Mouse (Mus musculus): ENCODE results near the gene Slc22a7. TPM values are rescaled to one million over a fixed set of nuclear protein-coding genes. Genes with fewer than 3 reads are reported as not detected.
A peak's percentile ranks its signal among the peaks of the same experiment; 100 is the strongest.

Gene Slc22a7
- total RNA-seq, 4 experiments from 2014 or later, result not detected

DNA sequence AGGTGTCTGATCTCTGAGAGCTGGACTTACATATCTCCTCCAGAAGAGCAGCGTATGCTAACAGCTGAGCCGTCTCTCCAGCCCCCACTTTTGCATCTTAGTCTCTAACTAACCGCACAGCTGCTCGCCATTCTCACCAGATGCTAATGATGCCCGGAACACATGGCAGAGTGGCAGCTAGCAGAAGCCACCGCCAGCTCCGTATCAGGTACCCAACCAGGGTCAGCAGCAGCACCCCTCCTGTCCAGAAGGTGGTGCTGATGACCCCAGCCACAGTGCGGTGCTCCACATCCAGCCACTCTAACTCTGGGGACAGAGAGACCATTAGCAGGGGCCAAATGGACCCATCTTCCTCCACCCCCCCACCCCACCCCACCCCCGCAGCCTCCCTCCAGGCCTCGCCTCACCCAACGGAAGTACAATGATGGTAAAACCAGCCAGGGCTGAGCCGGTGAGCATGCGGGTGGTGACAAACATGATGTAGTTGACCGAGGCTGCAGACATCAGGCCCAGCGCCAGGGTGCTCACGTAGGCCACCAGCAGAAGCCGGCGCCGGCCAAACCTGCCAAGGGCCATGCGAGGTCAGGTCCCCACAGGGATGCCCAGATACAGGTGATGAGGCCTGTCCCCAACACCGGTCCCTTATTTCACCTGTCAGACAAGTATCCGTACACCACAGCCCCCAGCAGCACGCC, 1.4 kb downstream of the Slc22a7 start:
- no peak for DNase-seq (ENCODE audit: low spot score)

DNA sequence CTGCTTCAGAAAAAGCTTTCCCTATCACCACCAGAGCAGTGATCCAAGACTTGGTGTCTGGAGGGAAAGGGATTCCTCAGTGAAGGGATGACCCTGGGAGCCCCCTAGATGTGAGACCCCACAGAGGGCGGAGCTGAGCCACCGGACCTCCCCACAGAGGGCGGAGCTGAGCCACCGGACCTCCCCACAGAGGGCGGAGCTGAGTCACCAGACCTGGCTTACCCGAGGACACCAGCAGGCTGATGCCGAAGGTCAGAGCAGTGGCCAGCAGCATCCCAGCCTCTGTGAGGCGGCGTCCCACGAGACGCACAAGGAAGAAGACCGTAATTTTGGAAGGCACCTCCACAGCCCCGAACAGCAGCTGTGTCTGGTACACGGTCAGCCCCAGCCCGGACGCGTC, 4.6 kb downstream of the Slc22a7 start:
- no peak for DNase-seq (ENCODE audit: low spot score)

DNA sequence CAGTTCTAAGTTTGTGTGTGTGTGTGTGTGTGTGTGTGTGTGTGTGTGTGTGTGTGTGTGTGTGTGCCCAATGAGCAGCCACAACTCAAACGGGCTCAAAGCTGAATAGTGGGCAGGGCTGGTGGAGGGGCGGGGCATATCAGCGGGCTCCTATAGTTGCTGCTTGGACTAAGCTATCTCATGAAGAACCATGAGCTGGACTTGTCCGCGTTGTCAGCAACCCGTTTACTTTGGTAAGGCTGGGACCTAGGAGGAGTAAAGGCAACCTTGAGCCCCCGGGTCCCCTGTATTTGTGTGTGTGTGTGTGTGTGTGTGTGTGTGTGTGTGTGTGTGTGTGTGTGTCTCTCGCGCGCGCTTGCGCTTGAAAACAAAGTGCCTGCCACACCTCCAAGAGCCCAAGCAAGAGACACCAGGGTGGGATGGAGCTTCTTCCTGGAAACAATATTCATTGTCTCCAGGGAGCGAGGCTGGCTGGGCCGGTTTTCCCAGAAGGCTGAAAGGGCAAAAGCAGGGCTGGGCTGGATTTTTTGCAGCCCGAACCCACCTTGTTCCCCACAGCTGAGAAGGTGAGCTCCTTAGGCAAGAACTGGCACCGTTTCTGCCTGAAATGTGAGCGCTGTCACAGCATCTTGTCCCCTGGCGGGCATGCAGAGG, 9.4 kb downstream of the Slc22a7 start, which contains the start of gene Crip3:
TSS of gene Crip3 (plus strand) at position 166 of the 654 bp plus-strand sequence.
- DNase-seq (ENCODE audit: low spot score), result no peak

DNA sequence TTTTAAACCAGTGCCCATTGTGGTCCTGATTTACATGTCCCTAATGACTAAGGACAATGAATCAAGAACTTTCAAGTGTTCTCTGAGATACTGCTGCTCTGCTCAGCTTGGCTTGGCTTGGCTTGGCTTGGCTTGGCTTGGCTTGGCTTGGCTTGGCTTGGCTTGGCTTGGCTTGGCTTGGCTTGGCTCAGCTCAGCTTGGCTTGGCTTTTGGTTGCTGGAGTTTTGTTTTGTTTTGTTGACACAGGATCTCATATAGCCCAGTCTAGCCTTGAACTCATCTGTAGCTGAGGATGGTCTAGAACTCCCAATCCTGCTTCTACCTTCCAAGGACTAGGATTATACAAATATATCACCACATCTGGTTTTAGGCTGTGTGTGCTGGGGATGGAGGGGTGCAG, 11.8 kb downstream of the Slc22a7 start:
- DNase-seq (ENCODE audit: low spot score), result peak; percentile 22

DNA sequence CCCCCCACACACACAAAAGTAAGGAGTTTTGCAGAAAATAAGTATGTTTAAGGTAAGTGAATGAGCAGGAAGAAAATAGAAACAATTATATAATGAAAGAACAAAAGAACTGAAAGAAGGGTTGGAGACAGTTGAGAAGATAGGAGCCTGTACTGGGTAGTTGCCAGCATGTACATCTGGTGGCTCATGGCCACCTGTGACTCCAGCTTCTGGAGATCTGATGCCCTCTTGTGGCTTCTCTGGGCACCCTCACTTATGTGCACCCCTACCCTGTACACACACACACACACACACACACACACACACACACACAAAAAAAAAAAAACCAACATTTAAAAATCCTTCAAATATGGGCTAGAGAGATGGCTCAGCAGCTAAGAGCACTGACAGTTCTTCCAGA, 18.5 kb downstream of the Slc22a7 start:
- no peak for DNase-seq (ENCODE audit: low spot score)

DNA sequence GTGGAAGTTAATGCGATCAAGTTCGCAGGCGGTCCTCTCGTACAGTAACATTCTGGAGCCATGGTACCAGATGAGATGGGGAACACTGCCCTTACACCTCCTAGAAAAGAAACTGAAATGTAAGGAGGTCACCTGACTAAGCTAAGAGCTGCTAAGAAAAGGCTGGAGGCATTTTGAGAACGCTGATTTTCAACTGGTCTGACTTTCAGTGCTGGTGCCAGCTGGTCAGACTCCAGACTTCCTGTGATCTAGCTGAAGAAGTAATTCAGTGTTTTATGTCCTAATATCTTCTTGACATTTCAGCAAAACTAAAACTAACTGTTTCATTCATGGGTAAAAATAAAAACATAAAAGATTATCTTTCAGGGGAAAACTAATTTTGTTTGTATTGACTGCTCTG, 19.6 kb downstream of the Slc22a7 start:
- peak; percentile 22 for DNase-seq (ENCODE audit: low spot score)

DNA sequence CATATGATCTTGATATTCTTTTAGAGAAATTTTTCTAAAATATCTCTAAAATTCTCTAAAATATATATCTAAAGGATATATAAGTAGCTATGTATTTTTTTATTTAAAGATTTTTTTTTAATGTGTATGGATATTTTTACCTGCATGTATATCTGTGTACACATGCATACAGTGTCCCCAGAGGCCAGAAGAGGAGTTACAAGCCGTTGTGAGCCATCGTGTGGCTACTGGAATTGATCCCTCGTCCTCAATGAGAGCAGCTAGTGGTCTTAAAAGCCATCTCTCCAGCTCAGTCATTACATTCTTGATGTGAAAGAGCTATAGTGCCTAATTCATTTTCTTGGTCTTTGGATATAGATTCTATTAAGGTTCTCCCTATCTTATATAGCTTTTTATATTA, 29.8 kb downstream of the Slc22a7 start:
- no peak for DNase-seq (ENCODE audit: low spot score)

DNA sequence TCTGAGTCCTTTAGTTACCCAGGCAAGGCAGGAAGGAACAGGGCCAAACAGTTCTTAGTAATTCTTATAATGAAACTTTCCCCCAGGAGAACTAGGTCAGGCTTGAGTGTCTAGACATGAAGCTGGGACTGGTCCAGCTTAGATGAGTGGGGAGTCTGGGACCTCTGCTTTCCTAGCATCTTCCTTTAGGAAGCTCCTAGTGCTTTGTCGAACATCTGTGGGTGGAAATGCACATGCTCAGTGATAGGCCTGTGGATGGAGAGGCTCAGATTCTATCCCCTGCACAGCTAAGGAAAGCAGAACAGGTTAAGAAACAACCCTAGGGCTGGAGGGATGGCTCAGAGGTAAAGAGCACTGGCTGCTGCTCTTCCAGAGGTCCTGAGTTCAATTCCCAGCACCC, 43.6 kb downstream of the Slc22a7 start:
- no peak for DNase-seq (ENCODE audit: low spot score)

DNA sequence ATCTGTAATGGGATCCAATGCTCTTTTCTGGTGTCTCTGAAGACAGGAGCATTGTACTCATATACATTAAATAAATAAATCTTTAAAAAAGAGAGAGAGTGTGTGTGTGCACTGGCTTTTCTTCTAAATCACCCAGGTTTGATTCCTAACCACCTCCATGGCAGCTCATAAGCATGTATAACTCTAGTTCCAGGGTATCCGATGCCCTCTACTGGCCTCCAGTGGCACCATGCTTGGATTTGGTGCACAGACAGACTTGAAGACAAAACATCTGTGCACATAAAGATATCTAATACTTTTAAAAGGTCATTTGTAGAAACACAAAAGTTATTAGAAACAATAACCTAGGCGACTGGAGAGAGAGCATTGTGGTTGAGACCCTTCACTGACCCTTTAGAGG, 45.2 kb downstream of the Slc22a7 start:
- DNase-seq (ENCODE audit: low spot score), result no peak

DNA sequence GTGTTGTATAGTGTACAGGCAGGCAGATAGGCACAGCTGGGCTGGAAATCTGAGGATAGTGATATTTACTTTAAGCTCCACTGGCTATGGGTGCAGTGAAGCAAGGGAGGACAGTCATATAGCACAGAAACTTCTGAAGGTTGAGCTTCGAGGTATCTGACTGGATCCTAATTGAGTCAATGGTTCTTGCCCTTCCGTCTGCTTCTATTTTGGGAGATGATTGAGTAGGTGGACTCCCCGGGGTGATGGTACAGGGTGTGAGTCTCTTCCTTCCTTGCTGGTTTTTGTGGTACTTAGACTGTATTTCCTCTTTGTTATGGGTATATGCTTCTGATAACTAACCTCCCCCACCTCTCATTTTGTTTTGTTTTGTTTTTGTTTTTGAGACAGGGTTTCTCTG, 50.1 kb downstream of the Slc22a7 start:
- no peak for DNase-seq (ENCODE audit: low spot score)

DNA sequence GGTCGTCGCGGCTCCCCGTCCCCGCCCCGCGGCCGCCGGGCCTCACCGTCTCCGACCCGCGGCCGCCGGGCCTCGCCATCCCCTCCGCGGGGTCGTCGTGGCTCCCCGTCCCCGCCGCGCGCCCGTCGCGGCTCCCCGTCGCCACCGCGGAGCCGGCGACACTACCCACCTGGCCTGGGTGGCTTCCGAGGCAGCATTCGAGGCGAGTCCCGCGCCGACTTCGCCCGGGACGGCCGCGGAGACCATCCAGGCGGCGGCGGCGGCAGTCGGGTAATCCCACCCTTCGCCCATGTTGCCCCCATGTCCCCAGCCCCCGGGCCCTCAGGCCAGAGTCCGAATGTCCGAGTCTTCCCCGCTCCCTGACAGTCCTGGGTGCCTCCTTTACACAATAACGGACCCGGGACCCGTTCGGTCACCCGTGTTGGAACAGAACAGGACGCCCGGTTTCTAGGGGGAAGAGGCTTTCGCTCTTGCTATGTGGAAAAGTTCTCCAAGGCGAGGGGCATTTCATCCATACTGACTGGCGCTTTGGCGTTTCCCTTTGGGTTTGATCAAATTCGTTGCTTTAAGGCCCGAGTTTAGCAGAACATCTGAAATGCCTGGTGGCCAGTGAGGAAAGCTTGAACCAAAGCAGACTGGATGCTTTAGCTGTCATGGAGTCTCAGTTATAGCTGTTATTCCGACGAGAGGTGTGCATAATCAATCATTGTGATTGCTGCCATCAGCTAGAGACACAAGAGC, 54.0 kb downstream of the Slc22a7 start:
- DNase-seq (ENCODE audit: low spot score), result no peak

DNA sequence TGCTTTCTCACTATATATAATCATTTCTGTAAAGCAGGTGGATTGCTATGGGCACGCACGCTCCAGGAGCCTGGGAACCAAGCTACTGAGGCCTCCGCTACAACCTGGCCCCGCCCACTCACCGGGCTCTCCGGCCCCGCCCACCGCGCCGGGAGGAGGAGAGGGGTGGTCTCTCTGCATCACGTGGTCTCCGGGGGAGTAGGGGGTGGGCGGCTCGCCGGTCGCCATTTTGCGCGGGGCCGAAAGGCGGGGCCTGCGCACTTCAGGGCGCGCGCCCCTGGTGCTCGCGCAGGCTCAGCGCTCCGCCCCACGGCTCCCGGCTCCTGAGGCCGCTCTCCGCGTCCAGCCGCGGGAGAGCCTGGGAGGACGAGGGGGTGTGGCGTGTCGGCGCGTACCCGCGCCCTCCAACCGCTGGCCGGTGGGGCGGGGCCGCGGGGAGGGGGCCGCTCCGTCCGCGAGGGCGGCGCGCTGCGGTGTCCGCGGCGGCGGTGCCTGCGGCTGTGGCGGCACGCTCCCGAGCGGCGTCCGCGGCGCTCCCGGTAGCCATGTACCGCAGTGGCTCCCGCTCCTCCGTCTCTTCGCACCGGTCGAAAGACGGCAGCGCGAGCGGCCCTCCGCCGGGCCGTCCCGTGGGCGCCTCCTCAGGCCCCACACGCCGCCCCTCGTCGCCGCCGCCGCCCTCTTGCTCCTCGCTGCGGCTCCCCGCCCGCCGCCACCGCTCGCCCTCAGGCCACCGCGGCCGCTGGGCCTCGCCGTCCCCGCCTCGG, 54.8 kb downstream of the Slc22a7 start, which contains the start of gene Zfp318:
TSS of gene Zfp318 (plus strand) at position 438 of the 767 bp plus-strand sequence.
- peak; percentile 96 for DNase-seq (ENCODE audit: low spot score)

Other genes starting within 250 kb of the Slc22a7 start
- 1 to 10 TPM; 7.2 to 9.0 (median 8.5) TPM for gene Polh, start 235.8 kb downstream of the Slc22a7 start, total RNA-seq (2022)
- gene Xpo5, start 235.7 kb downstream of the Slc22a7 start, total RNA-seq (2022), result 10 to 100 TPM; 20.0 to 23.2 (median 21.6) TPM
- gene Polr1c, start 190.4 kb downstream of the Slc22a7 start, total RNA-seq (2022), result 10 to 100 TPM; 20.4 to 25.6 (median 22.7) TPM
- gene Yipf3, start 190.4 kb downstream of the Slc22a7 start, total RNA-seq (2022), result 10 to 100 TPM; 82.2 to 91.1 (median 85.5) TPM
- under 1 TPM in 2 of 4 experiments, not detected in 2; 0.12 to 0.14 TPM for gene Lrrc73, start 184.9 kb downstream of the Slc22a7 start, total RNA-seq (2022)
- 10 to 100 TPM; 26.0 to 39.5 (median 35.6) TPM for gene Tjap1, start 155.4 kb downstream of the Slc22a7 start, total RNA-seq (2022)
- gene Dlk2, start 141.0 kb downstream of the Slc22a7 start, total RNA-seq (2022), result under 1 TPM in 2 of 4 experiments, not detected in 2; 0.14 to 0.53 TPM
- 1 to 10 TPM; 3.2 to 5.2 (median 4.1) TPM for gene Abcc10, start 110.1 kb downstream of the Slc22a7 start, total RNA-seq (2022)
- 10 to 100 TPM; 15.2 to 21.6 (median 17.2) TPM for gene Zfp318, start 54.7 kb downstream of the Slc22a7 start, total RNA-seq (2022)
- 1 to 10 TPM in 1 of 4 experiments, under 1 TPM in 3; 0.54 to 1.0 (median 0.88) TPM for gene Crip3, start 9.5 kb downstream of the Slc22a7 start, total RNA-seq (2022)
- under 1 TPM; 0.11 to 0.41 (median 0.24) TPM for gene Ttbk1, start 49.2 kb upstream of the Slc22a7 start, total RNA-seq (2022)
- gene Dnph1, start 58.3 kb upstream of the Slc22a7 start, total RNA-seq (2022), result 1 to 10 TPM; 1.7 to 2.2 (median 1.8) TPM
- 10 to 100 TPM; 22.7 to 28.0 (median 24.9) TPM for gene Cul9, start 107.9 kb upstream of the Slc22a7 start, total RNA-seq (2022)
- gene Srf, start 117.7 kb upstream of the Slc22a7 start, total RNA-seq (2022), result 100 to 1,000 TPM in 2 of 4 experiments, 10 to 100 TPM in 2; 84.1 to 121 (median 98.6) TPM
- 1 to 10 TPM; 1.8 to 3.5 (median 2.1) TPM for gene Ptk7, start 191.0 kb upstream of the Slc22a7 start, total RNA-seq (2022)
- 10 to 100 TPM; 27.5 to 29.1 (median 28.5) TPM for gene Klc4, start 207.6 kb upstream of the Slc22a7 start, total RNA-seq (2022)
- 100 to 1,000 TPM; 115 to 133 (median 125) TPM for gene Mrpl2, start 207.8 kb upstream of the Slc22a7 start, total RNA-seq (2022)
- gene Cul7, start 211.9 kb upstream of the Slc22a7 start, total RNA-seq (2022), result 10 to 100 TPM; 16.5 to 21.2 (median 18.7) TPM
- 10 to 100 TPM; 10.5 to 13.7 (median 12.4) TPM for gene Rrp36, start 235.9 kb upstream of the Slc22a7 start, total RNA-seq (2022)
- gene Mea1, start 240.3 kb upstream of the Slc22a7 start, total RNA-seq (2022), result 10 to 100 TPM; 47.1 to 52.5 (median 51.6) TPM
- 10 to 100 TPM; 53.8 to 65.7 (median 61.5) TPM for gene Klhdc3, start 242.5 kb upstream of the Slc22a7 start, total RNA-seq (2022)